8 mouse cellular contexts compared by ENCODE assay signal in the genomic region with DNA sequence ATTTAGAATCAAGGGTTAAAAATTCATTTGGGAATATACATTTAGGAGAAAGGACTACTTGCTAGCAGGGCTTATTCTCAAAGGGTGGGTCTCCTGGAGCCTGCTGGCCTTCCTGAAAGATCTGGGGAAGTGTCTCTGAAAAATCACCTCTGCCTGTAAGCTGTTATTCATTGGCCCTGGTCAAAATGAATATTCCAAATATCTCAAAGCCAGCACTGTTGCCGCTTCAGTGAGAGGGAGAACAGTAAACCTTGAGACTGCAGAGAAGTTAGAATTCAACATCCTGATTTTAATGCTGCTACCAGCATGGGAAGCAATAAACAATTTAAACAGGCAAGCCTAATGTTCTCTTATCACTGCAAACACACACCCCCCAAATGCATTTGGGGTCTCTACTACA. TPM values are rescaled to one million over a fixed set of nuclear protein-coding genes. Genes with fewer than 3 reads are reported as not detected.
DNase-seq lines count a peak whose midpoint lies in the region; ATAC-seq lines count a peak whose summit lies in the region.

No protein-coding gene starts in this region.

- peak overlapping the region; percentile 93 for H3K4me2 ChIP-seq in heart, embryonic 16.5 days (ENCODE audit: low read depth, low read length)
- peak overlapping the region; percentile 96 for H3K4me2 ChIP-seq in embryonic facial prominence, embryonic 11.5 days (ENCODE audit: low read depth, low read length)
- peak overlapping the region; percentile 97 for H3K4me2 ChIP-seq in hindbrain, embryonic 16.5 days (ENCODE audit: low read length)
- peak overlapping the region; percentile 87 for H3K4me2 ChIP-seq in midbrain, embryonic 13.5 days (replicated peaks)

- peak overlapping the region; percentile 7; the same call in 1 of the 2 replicates for H3K27ac ChIP-seq in heart, embryonic 16.5 days (ENCODE audit: low read length)
- no peak overlapping the region for H3K27ac ChIP-seq in embryonic facial prominence, embryonic 11.5 days (replicated peaks; ENCODE audit: low read depth, low read length)
- no peak overlapping the region for H3K27ac ChIP-seq in hindbrain, embryonic 16.5 days (ENCODE audit: low read depth, low read length)
- H3K27ac ChIP-seq in midbrain, embryonic 13.5 days = no peak overlapping the region; the same call in 1 of the 2 replicates

- H3K4me3 ChIP-seq in heart, embryonic 16.5 days (ENCODE audit: low read length) = peak overlapping the region; percentile 80
- H3K4me3 ChIP-seq in embryonic facial prominence, embryonic 11.5 days (ENCODE audit: low read depth, low read length) = peak overlapping the region; percentile 73
- H3K4me3 ChIP-seq in hindbrain, embryonic 16.5 days (ENCODE audit: low read length) = peak overlapping the region; percentile 93
- peak overlapping the region; percentile 95 for H3K4me3 ChIP-seq in midbrain, embryonic 13.5 days (replicated peaks)

- WGBS in heart, embryonic 16.5 days = 58% methylated on average over 1 of the region's 1 CpGs
- 33% methylated on average over 1 of the region's 1 CpGs for WGBS in embryonic facial prominence, embryonic 11.5 days
- 37% methylated on average over 1 of the region's 1 CpGs for WGBS in hindbrain, embryonic 16.5 days
- WGBS in midbrain, embryonic 13.5 days = 36% methylated on average over 1 of the region's 1 CpGs

- H3K9ac ChIP-seq in heart, embryonic 16.5 days (ENCODE audit: low read length) = peak overlapping the region; percentile 98
- H3K9ac ChIP-seq in embryonic facial prominence, embryonic 11.5 days (replicated peaks; ENCODE audit: low read length) = peak overlapping the region; percentile 97
- peak overlapping the region; percentile 54; the same call in 1 of the 2 replicates for H3K9ac ChIP-seq in hindbrain, embryonic 16.5 days (ENCODE audit: low read depth, low read length)
- peak overlapping the region; percentile 97 for H3K9ac ChIP-seq in midbrain, embryonic 13.5 days (replicated peaks)

- ATAC-seq in heart, embryonic 16.5 days (replicated peaks; ENCODE audit: extremely low read depth, insufficient read depth, low FRiP score) = no peak
- ATAC-seq in embryonic facial prominence, embryonic 11.5 days (replicated peaks; ENCODE audit: insufficient number of reproducible peaks, low FRiP score, low TSS enrichment, low read depth) = no peak
- no peak for ATAC-seq in hindbrain, embryonic 16.5 days
- ATAC-seq in midbrain, embryonic 13.5 days = no peak

- no peak for DNase-seq in heart, adult 9 months (ENCODE audit: low spot score in 2 of 2)
- DNase-seq in embryonic facial prominence, embryonic 11.5 days (ENCODE audit: low spot score) = no peak
- DNase-seq in adrenal gland, postnatal 36 days = no peak
- no peak for DNase-seq in layer of hippocampus, postnatal 14 days (ENCODE audit: low spot score in 2 of 2)
- DNase-seq in MN1 (ENCODE audit: low spot score) = no peak

- H3K9me3 ChIP-seq in heart, embryonic 16.5 days (replicated peaks; ENCODE audit: control insufficient read depth, low read length) = no peaks in the 10 kb centered on the region
- H3K9me3 ChIP-seq in embryonic facial prominence, embryonic 11.5 days (replicated peaks; ENCODE audit: control insufficient read depth, low read length) = no peaks in the 10 kb centered on the region
- no peaks in the 10 kb centered on the region for H3K9me3 ChIP-seq in hindbrain, embryonic 16.5 days (ENCODE audit: control insufficient read depth, low read length)
- H3K9me3 ChIP-seq in midbrain, embryonic 13.5 days = no peaks in the 10 kb centered on the region

- no peaks in the 10 kb centered on the region for H3K27me3 ChIP-seq in heart, embryonic 16.5 days (ENCODE audit: control insufficient read depth, insufficient read depth, low read length)
- H3K27me3 ChIP-seq in embryonic facial prominence, embryonic 11.5 days (ENCODE audit: control insufficient read depth, insufficient read depth, low read length) = no peaks in the 10 kb centered on the region
- no peaks in the 10 kb centered on the region for H3K27me3 ChIP-seq in hindbrain, embryonic 16.5 days (replicated peaks; ENCODE audit: control insufficient read depth, insufficient read depth, low read length)
- H3K27me3 ChIP-seq in midbrain, embryonic 13.5 days = peaks cover 6% of the 10 kb centered on the region; the same call in 1 of the 2 replicates

- H3K36me3 ChIP-seq in heart, embryonic 16.5 days (ENCODE audit: control insufficient read depth, insufficient read depth) = no peaks in the 10 kb centered on the region
- H3K36me3 ChIP-seq in embryonic facial prominence, embryonic 11.5 days (replicated peaks; ENCODE audit: control insufficient read depth, insufficient read depth, low read depth, low read length) = no peaks in the 10 kb centered on the region
- no peaks in the 10 kb centered on the region for H3K36me3 ChIP-seq in hindbrain, embryonic 16.5 days (ENCODE audit: control insufficient read depth, insufficient read depth, low read length)
- no peaks in the 10 kb centered on the region for H3K36me3 ChIP-seq in midbrain, embryonic 13.5 days

- peaks cover 13% of the 10 kb centered on the region for H3K4me1 ChIP-seq in heart, embryonic 16.5 days (ENCODE audit: control insufficient read depth, insufficient read depth, low read length)
- peaks cover 2% of the 10 kb centered on the region; the same call in 1 of the 2 replicates for H3K4me1 ChIP-seq in embryonic facial prominence, embryonic 11.5 days (ENCODE audit: control insufficient read depth, insufficient read depth, low read length)
- H3K4me1 ChIP-seq in hindbrain, embryonic 16.5 days (ENCODE audit: control insufficient read depth, insufficient read depth, low read depth, low read length) = peaks cover 17% of the 10 kb centered on the region
- H3K4me1 ChIP-seq in midbrain, embryonic 13.5 days (replicated peaks) = peaks cover 62% of the 10 kb centered on the region

RNA-seq across cellular contexts. Expression of a gene that starts 1.8 kb away (rescaled TPM):
- polyA plus RNA-seq in heart, embryonic 16.5 days (2015; fragmentation: Nextera tagmentation; extraction: Ambion mirVana) = 35.5 and 47.8 TPM in 2 replicates
- polyA plus RNA-seq in embryonic facial prominence, embryonic 11.5 days (2014; fragmentation: Nextera tagmentation; extraction: Ambion mirVana) = 83.2 and 84.2 TPM in 2 replicates
- 34.6 and 45.2 TPM in 2 replicates for polyA plus RNA-seq in hindbrain, embryonic 16.5 days (2015; fragmentation: Nextera tagmentation; extraction: Ambion mirVana)
- polyA plus RNA-seq in midbrain, embryonic 13.5 days (2015; fragmentation: Nextera tagmentation; extraction: Ambion mirVana) = 81.1 and 91.8 TPM in 2 replicates
- total RNA-seq in adrenal gland, postnatal 36 days (2021) = 10 to 100 TPM; 32.6 to 34.5 TPM
- total RNA-seq in layer of hippocampus, postnatal 14 days (2021) = 10 to 100 TPM; 31.2 to 42.6 TPM
